ENCODE assay signal across 13 mouse cellular contexts in the genomic region with DNA sequence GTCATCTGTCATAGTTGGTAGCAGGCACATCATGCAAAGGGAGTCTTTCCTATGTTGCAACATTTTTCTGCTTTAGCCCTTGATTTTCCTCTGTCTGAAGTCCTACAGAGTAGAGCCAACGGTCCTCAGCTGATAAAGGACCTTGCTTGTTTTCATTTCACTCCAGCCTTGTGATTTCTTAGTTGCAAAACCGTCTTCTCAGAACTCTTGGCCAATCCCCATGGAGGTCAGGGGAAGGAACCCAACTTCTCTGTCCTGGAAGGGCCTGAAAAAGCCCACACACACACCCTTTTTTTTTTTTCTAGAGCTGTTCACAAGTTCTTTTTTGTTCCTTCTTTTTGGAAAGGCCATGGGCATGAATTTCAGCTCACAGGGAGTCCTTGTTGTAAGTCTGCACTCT. TPM values are rescaled to one million over a fixed set of nuclear protein-coding genes. Genes with fewer than 3 reads are reported as not detected.
DNase-seq lines count a peak whose midpoint lies in the region; TF ChIP-seq lines count a peak whose summit lies in the region.
"Had no signal": no experiment of that assay in that cellular context is flagged by ENCODE, and none has a peak within 500 bp of the region (broad histone marks: within the 10 kb centered on the region; RNA-seq: fewer than 3 reads in every experiment).

No protein-coding gene starts in this region.

- DNase-seq in layer of hippocampus, adult 9-11 months, result peak; percentile 20
- no peak for DNase-seq in layer of hippocampus, adult 2 months (ENCODE audit: low spot score in 2 of 2)
- DNase-seq in lung, adult 2 months, result peak; percentile 22
- no peak for DNase-seq in urinary bladder, postnatal 4 days (ENCODE audit: low spot score in 2 of 2)
- no peak for DNase-seq in embryo, embryonic 10.5 days (ENCODE audit: low spot score)
- DNase-seq: cerebellum, adult 9-11 months; layer of hippocampus, postnatal 36 days; thymus, postnatal 4 days had no signal

- TF ChIP-seq POLR2A in lung, adult 2 months (IDR thresholded peaks at IDR 0.05; ENCODE audit: borderline replicate concordance, extremely low read depth, low read depth, low read length), result no peak
- TF ChIP-seq POLR2A in olfactory bulb, adult 2 months (IDR thresholded peaks at IDR 0.05; ENCODE audit: insufficient read depth, low read depth, low read length), result no peak

- no peaks in the 10 kb centered on the region for H3K4me1 ChIP-seq in brown adipose tissue, adult 24 weeks (ENCODE audit: control insufficient read depth, insufficient read depth, insufficient read length, low read length)
- H3K4me1 ChIP-seq in lung, adult 2 months (ENCODE audit: control insufficient read depth, insufficient read depth, low read length), result no peaks in the 10 kb centered on the region; the same call in 1 of the 2 replicates
- H3K4me1 ChIP-seq in olfactory bulb, adult 2 months (ENCODE audit: control insufficient read depth, insufficient read depth, low read length), result no peaks in the 10 kb centered on the region
- H3K4me1 ChIP-seq: embryonic facial prominence, embryonic 12.5 days; forebrain, embryonic 12.5 days; kidney, embryonic 15.5 days had no signal

- H3K4me3 ChIP-seq in layer of hippocampus, adult 2 months, result no peak overlapping the region
- no peak overlapping the region for H3K4me3 ChIP-seq in brown adipose tissue, adult 24 weeks (ENCODE audit: insufficient read depth, low read depth, low read length)
- H3K4me3 ChIP-seq in lung, adult 2 months (replicated peaks; ENCODE audit: extremely low read depth, low read depth, low read length), result no peak overlapping the region
- H3K4me3 ChIP-seq in olfactory bulb, adult 2 months (ENCODE audit: insufficient read depth, low read depth, low read length), result no peak overlapping the region
- H3K4me3 ChIP-seq: embryonic facial prominence, embryonic 12.5 days; forebrain, embryonic 12.5 days; kidney, embryonic 15.5 days had no signal

- 42% methylated on average over 2 of the region's 2 CpGs for WGBS in lung, adult 2 months
- 64% methylated on average over 2 of the region's 2 CpGs for WGBS in olfactory bulb, adult 2 months

- H3K27ac ChIP-seq in layer of hippocampus, adult 2 months, result no peak overlapping the region
- peak overlapping the region; percentile 87 for H3K27ac ChIP-seq in brown adipose tissue, adult 24 weeks (replicated peaks; ENCODE audit: low read depth, low read length)
- 0 out of 2 replicates have a peak overlapping the region, but pooled peaks have one; percentile 4 for H3K27ac ChIP-seq in olfactory bulb, adult 2 months (ENCODE audit: insufficient read depth, low read depth, low read length)
- H3K27ac ChIP-seq: embryonic facial prominence, embryonic 12.5 days; forebrain, embryonic 12.5 days; kidney, embryonic 15.5 days had no signal

- no peak for TF ChIP-seq CTCF in layer of hippocampus, adult 2 months (conservative IDR thresholded peaks at IDR 0.05)
- no peak for TF ChIP-seq CTCF in lung, adult 2 months (IDR thresholded peaks at IDR 0.05; ENCODE audit: insufficient read depth, low read length)
- TF ChIP-seq CTCF in olfactory bulb, adult 2 months (IDR thresholded peaks at IDR 0.05; ENCODE audit: insufficient read depth, low read depth, low read length), result no peak

RNA-seq across cellular contexts. Expression of a gene that starts 9.3 kb away (rescaled TPM):
- total RNA-seq in layer of hippocampus, adult 2 months (2021), result 10 to 100 TPM; 74.9 to 90.7 TPM
- polyA plus RNA-seq in brown adipose tissue, adult 24 weeks (2012; ENCODE audit: insufficient read depth, insufficient read length, missing spikeins), result 18.6 and 25.2 TPM in 2 replicates
- 18.3 and 20.6 TPM in 2 replicates for polyA plus RNA-seq in lung, adult 2 months (2012; rRNA removed)
- polyA plus RNA-seq in olfactory bulb, adult 2 months (2012; ENCODE audit: insufficient read depth, insufficient read length, low replicate concordance, missing spikeins), result 333 TPM in 1 of 2 replicates, not detected in the other

Comparison
In these comparisons a context has a peak if more than half of its experiments do, and no peak if none do; other contexts are left out.
1. DNase-seq: peak in layer of hippocampus, adult 9-11 months (single experiment) and lung, adult 2 months (single experiment); none in layer of hippocampus, adult 2 months (0 of 2), urinary bladder, postnatal 4 days (0 of 2) and embryo, embryonic 10.5 days (single experiment).